Mouse (Mus musculus): ENCODE results near the gene Galnt17. TPM values are rescaled to one million over a fixed set of nuclear protein-coding genes. Genes with fewer than 3 reads are reported as not detected.

Gene Galnt17
- polyA plus RNA-seq, 1 experiment from 2014 or later: 0.81 TPM

- TF ChIP-seq EP300 (optimal IDR thresholded peaks at IDR 0.05): no peak
- no peak for TF ChIP-seq CTCF (IDR thresholded peaks at IDR 0.05; ENCODE audit: low read depth)
- WGBS: 60% methylated on average over 1 of the region's 1 CpGs
These were observed 213.5 kb downstream of the Galnt17 start for GRCm38 (mm10) chr5:131094771-131095170.

DNA sequence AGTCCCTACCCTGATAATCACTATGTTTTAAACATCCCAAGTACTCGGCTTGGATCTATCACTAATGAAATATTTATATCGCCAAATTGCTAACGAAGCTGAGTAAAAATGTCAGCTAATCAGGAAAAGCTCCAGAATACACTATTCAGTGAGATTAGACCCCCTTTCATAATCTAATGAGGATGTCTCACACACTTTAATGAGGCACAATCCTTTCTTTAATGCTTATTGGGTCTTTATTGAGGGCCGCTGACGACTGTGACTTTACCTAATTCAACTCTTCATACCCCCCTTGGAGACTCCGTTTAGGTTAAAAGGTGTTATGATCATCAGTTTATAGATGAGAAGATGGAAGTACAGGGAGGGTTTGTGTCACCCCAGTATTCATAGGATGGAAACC lies 214.2 kb downstream of the Galnt17 start:
- Histone ChIP-seq H3K36me3 (ENCODE audit: control insufficient read depth, insufficient read depth, low read length) (no peaks in the 10 kb centered on the region), H3K4me3 (ENCODE audit: low read depth, low read length) (no peak overlapping the region), H3K27ac (replicated peaks) (no peak overlapping the region), H3K4me2 (replicated peaks; ENCODE audit: low read depth) (no peak overlapping the region), H3K27me3 (ENCODE audit: control insufficient read depth, insufficient read depth, low read length) (no peaks in the 10 kb centered on the region), H3K9ac (ENCODE audit: low read length) (no peak overlapping the region), H3K9me3 (ENCODE audit: control insufficient read depth, low read length) (no peaks in the 10 kb centered on the region), H3K4me1 (replicated peaks; ENCODE audit: control insufficient read depth, insufficient read depth) (no peaks in the 10 kb centered on the region)
- DNase-seq (ENCODE audit: low spot score): no peak
- ATAC-seq (ENCODE audit: low FRiP score, low TSS enrichment): no peak
- 77% methylated on average over 6 of the region's 6 CpGs for WGBS
- no peak for TF ChIP-seq CTCF (IDR thresholded peaks at IDR 0.05; ENCODE audit: low read depth)
- TF ChIP-seq EP300 (optimal IDR thresholded peaks at IDR 0.05): no peak

More at GRCm38 (mm10) chr5:131094771-131095170, 213.5 kb downstream of the Galnt17 start:
- Histone ChIP-seq H3K27me3 (ENCODE audit: control insufficient read depth, insufficient read depth, low read length) (no peaks in the 10 kb centered on the region), H3K27ac (replicated peaks) (no peak overlapping the region), H3K4me1 (replicated peaks; ENCODE audit: control insufficient read depth, insufficient read depth) (no peaks in the 10 kb centered on the region), H3K9ac (ENCODE audit: low read length) (no peak overlapping the region), H3K36me3 (ENCODE audit: control insufficient read depth, insufficient read depth, low read length) (no peaks in the 10 kb centered on the region), H3K9me3 (ENCODE audit: control insufficient read depth, low read length) (no peaks in the 10 kb centered on the region), H3K4me3 (ENCODE audit: low read depth, low read length) (no peak overlapping the region), H3K4me2 (replicated peaks; ENCODE audit: low read depth) (no peak overlapping the region)
- no peak for DNase-seq (ENCODE audit: low spot score)
- ATAC-seq (ENCODE audit: low FRiP score, low TSS enrichment): no peak

DNA sequence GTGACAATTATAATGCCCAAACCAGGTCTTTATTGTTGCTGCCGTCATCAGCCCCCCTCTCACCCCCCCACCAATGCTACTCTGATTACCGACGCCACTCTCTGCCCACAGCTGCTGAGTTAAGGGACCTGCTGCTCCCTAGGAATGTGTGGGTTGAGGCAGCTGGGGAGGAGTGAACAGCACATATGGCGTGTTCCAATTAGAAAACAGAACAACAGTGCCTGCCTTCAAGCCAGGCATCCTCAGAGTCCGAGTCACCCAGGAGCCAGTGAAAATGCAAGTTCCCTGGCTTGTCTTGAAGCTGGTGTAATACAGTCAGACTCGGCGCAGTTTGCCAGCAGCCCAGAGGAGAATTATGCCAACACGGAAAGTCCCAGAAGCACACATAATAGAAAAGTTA lies 218.4 kb downstream of the Galnt17 start:
- Histone ChIP-seq H3K4me3 (ENCODE audit: low read depth, low read length) (no peak overlapping the region), H3K4me1 (replicated peaks; ENCODE audit: control insufficient read depth, insufficient read depth) (no peaks in the 10 kb centered on the region), H3K4me2 (replicated peaks; ENCODE audit: low read depth) (no peak overlapping the region), H3K9ac (ENCODE audit: low read length) (no peak overlapping the region), H3K9me3 (ENCODE audit: control insufficient read depth, low read length) (no peaks in the 10 kb centered on the region), H3K27me3 (ENCODE audit: control insufficient read depth, insufficient read depth, low read length) (no peaks in the 10 kb centered on the region), H3K27ac (replicated peaks) (no peak overlapping the region), H3K36me3 (ENCODE audit: control insufficient read depth, insufficient read depth, low read length) (no peaks in the 10 kb centered on the region)
- WGBS: 61% methylated on average over 8 of the region's 8 CpGs
- no peak for DNase-seq (ENCODE audit: low spot score)
- no peak for TF ChIP-seq CTCF (IDR thresholded peaks at IDR 0.05; ENCODE audit: low read depth)
- TF ChIP-seq EP300 (optimal IDR thresholded peaks at IDR 0.05): no peak
- ATAC-seq (ENCODE audit: low FRiP score, low TSS enrichment): no peak

- TF ChIP-seq EP300 (optimal IDR thresholded peaks at IDR 0.05) (no peak), CTCF (IDR thresholded peaks at IDR 0.05; ENCODE audit: low read depth) (no peak)
- no peaks in the 10 kb centered on the region for H3K9me3 ChIP-seq (ENCODE audit: control insufficient read depth, low read length)
- H3K4me3 ChIP-seq (ENCODE audit: low read depth, low read length): no peak overlapping the region
- no peak overlapping the region for H3K9ac ChIP-seq (ENCODE audit: low read length)
- no peaks in the 10 kb centered on the region for H3K36me3 ChIP-seq (ENCODE audit: control insufficient read depth, insufficient read depth, low read length)
- H3K4me2 ChIP-seq (replicated peaks; ENCODE audit: low read depth): peak overlapping the region; percentile 20; the same call in 1 of the 2 replicates
- no peaks in the 10 kb centered on the region for H3K4me1 ChIP-seq (replicated peaks; ENCODE audit: control insufficient read depth, insufficient read depth)
- H3K27ac ChIP-seq (replicated peaks): no peak overlapping the region
- ATAC-seq (ENCODE audit: low FRiP score, low TSS enrichment) (no peak), DNase-seq (ENCODE audit: low spot score) (no peak)
- 36% methylated on average over 11 of the region's 11 CpGs for WGBS
- H3K27me3 ChIP-seq (ENCODE audit: control insufficient read depth, insufficient read depth, low read length): no peaks in the 10 kb centered on the region
These were observed 219.4 kb downstream of the Galnt17 start for GRCm38 (mm10) chr5:131088866-131089265.

DNA sequence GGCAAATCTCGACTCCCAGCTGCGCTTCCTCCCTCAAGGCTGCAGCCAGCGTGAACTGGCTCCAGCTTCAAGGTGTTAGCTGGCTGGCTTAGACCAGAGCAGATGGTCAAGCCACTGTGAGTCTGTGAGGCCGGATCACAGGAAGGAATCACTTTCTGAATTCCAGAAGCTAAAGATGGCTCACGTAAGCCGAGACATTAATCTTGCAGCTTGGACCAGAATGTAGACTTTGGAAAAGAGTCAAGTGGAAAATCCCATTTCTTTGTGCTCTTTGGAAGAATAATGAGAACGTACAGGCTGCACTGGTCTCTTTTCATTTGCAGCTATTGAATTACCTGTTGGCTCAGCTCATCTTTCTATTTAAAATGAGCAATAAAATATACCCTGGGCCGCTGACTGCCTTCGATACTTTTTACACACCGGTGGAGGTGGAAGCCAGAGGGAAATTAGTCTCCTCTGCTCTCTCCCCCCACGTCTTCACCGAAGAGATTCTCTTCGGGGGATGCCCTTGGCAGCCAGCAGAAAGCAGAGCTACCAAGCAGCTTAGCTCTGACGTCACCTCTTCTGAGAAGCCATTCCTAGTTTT lies 225.1 kb downstream of the Galnt17 start:
- no peak; the same call in 1 of the 2 replicates for ATAC-seq (ENCODE audit: low FRiP score, low TSS enrichment)
- DNase-seq (ENCODE audit: low spot score): no peak

DNA sequence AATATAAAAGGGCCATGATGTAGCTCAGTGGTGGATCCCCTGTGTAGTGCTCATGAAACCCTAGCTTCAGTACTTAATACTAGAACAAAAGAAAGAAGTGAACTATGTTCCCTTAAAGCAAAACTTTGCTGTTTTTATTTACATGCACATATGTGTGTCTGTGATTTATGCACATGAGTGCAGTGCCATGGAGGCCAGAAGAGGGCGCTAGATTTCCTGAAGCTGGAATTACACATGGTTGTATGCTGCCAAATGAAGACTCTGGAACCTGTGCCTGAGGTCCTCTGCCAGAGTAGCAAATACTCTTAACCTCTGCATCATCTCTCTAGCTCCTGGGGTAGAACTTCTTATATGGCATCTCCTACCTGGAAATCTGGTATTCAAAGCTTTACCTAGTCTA lies 230.6 kb downstream of the Galnt17 start:
- Histone ChIP-seq H3K9me3 (ENCODE audit: control insufficient read depth, low read length) (no peaks in the 10 kb centered on the region), H3K4me2 (replicated peaks; ENCODE audit: low read depth) (no peak overlapping the region), H3K4me1 (replicated peaks; ENCODE audit: control insufficient read depth, insufficient read depth) (no peaks in the 10 kb centered on the region), H3K27me3 (ENCODE audit: control insufficient read depth, insufficient read depth, low read length) (no peaks in the 10 kb centered on the region), H3K36me3 (ENCODE audit: control insufficient read depth, insufficient read depth, low read length) (no peaks in the 10 kb centered on the region), H3K27ac (replicated peaks) (no peak overlapping the region), H3K9ac (ENCODE audit: low read length) (no peak overlapping the region), H3K4me3 (ENCODE audit: low read depth, low read length) (no peak overlapping the region)
- no peak for DNase-seq (ENCODE audit: low spot score)
- ATAC-seq (ENCODE audit: low FRiP score, low TSS enrichment): no peak
- whole genome bisulfite sequencing: 43% methylated on average over 1 of the region's 1 CpGs
- TF ChIP-seq CTCF (IDR thresholded peaks at IDR 0.05; ENCODE audit: low read depth) (peak; percentile 37), EP300 (optimal IDR thresholded peaks at IDR 0.05) (no peak)

More for the DNA sequence above, 225.1 kb downstream of the Galnt17 start:
- Histone ChIP-seq H3K27me3 (ENCODE audit: control insufficient read depth, insufficient read depth, low read length) (no peaks in the 10 kb centered on the region), H3K27ac (replicated peaks) (no peak overlapping the region), H3K4me1 (replicated peaks; ENCODE audit: control insufficient read depth, insufficient read depth) (no peaks in the 10 kb centered on the region), H3K9ac (ENCODE audit: low read length) (no peak overlapping the region), H3K36me3 (ENCODE audit: control insufficient read depth, insufficient read depth, low read length) (no peaks in the 10 kb centered on the region), H3K4me2 (replicated peaks; ENCODE audit: low read depth) (no peak overlapping the region), H3K4me3 (ENCODE audit: low read depth, low read length) (no peak overlapping the region), H3K9me3 (ENCODE audit: control insufficient read depth, low read length) (no peaks in the 10 kb centered on the region)
- WGBS: 40% methylated on average over 14 of the region's 14 CpGs
- no peak for TF ChIP-seq EP300 (optimal IDR thresholded peaks at IDR 0.05)
- TF ChIP-seq CTCF (IDR thresholded peaks at IDR 0.05; ENCODE audit: low read depth): no peak

All from stomach, postnatal 0 days (tissue).